Mouse (Mus musculus) myocyte (in vitro differentiated cells): ENCODE measurements at regions not wholly inside any gene's neighbourhood (a gene's known extent, or its start where the extent isn't known, plus 50 kb on each side); places are given as distances from the start of the nearest gene placed in this dataset.

Source experiments
- CEBPB ChIP-seq: IDR thresholded peaks from 2 replicates; pipeline ENCODE4 v1.6.1; 2011; ENCODE audit warnings: mild to moderate bottlenecking, moderate library complexity; ENCODE audit not compliant: poor library complexity, insufficient read depth, severe bottlenecking
- E2F4 ChIP-seq: IDR thresholded peaks from one replicate; pipeline ENCODE4 v1.6.1; 2011; ENCODE audit warnings: mild to moderate bottlenecking, control low read depth, moderate library complexity; ENCODE audit not compliant: insufficient read depth
- MAX ChIP-seq: IDR thresholded peaks from one replicate; pipeline ENCODE4 v1.6.1; 2011; ENCODE audit warnings: low read depth, mild to moderate bottlenecking, control low read depth
- MYOD1 ChIP-seq, 3 experiments: IDR thresholded peaks; one replicate each; pipeline ENCODE4 v1.6.1; 2011; ENCODE audit warnings: control low read depth in 2 of 3, low read depth in 2 of 3, mild to moderate bottlenecking in 2 of 3, moderate library complexity in 1 of 3; ENCODE audit not compliant: insufficient read length in 2 of 3, control insufficient read depth in 1 of 3
- MYOG ChIP-seq, 3 experiments: IDR thresholded peaks; one replicate each; pipeline ENCODE4 v1.6.1; 2011; ENCODE audit warnings: control low read depth in 2 of 3, low read depth in 2 of 3, mild to moderate bottlenecking in 2 of 3; ENCODE audit not compliant: insufficient read length in 2 of 3, control insufficient read depth in 1 of 3, insufficient read depth in 1 of 3
- POLR2A ChIP-seq: IDR thresholded peaks from one replicate; pipeline ENCODE4 v1.6.1; 2011; ENCODE audit warnings: low read depth, mild to moderate bottlenecking, control low read depth, moderate library complexity; ENCODE audit not compliant: insufficient read length
- POLR2AphosphoS2 ChIP-seq: IDR thresholded peaks from one replicate; pipeline ENCODE4 v1.6.1; 2011; ENCODE audit warnings: low read depth, control low read depth; ENCODE audit not compliant: insufficient read length
- REST ChIP-seq: IDR thresholded peaks from one replicate; pipeline ENCODE4 v1.6.1; 2011; ENCODE audit warnings: mild to moderate bottlenecking, control low read depth, moderate library complexity; ENCODE audit not compliant: insufficient read depth, insufficient read length
- SRF ChIP-seq: IDR thresholded peaks from one replicate; pipeline ENCODE4 v1.6.1; 2011; ENCODE audit warnings: low read depth; ENCODE audit not compliant: control insufficient read depth, insufficient read length
- TCF12 ChIP-seq: IDR thresholded peaks from one replicate; pipeline ENCODE4 v1.6.1; 2011; ENCODE audit warnings: mild to moderate bottlenecking, control low read depth; ENCODE audit not compliant: poor library complexity, insufficient read depth, severe bottlenecking
- TCF3 ChIP-seq: IDR thresholded peaks from one replicate; pipeline ENCODE4 v1.6.1; 2011; ENCODE audit warnings: low read depth, control low read depth; ENCODE audit not compliant: insufficient read length
- USF1 ChIP-seq: IDR thresholded peaks from one replicate; pipeline ENCODE4 v1.6.1; 2011; ENCODE audit warnings: low read depth, mild to moderate bottlenecking, control low read depth, moderate library complexity

GRCm38 (mm10) chr11:40434002-40434401 lies 261.0 kb downstream of the Mat2b start:
- no peak for TF ChIP-seq POLR2A
- TF ChIP-seq SRF = no peak
- no peak for TF ChIP-seq E2F4
- TF ChIP-seq TCF3 = no peak
- TF ChIP-seq REST = no peak
- no peak for TF ChIP-seq CEBPB
- no peak for TF ChIP-seq MYOG (IDR thresholded peaks at IDR 0.05; ENCODE audit: control insufficient read depth in 1 of 3, insufficient read depth in 1 of 3, insufficient read length in 2 of 3, low read depth in 2 of 3)
- no peak for TF ChIP-seq POLR2AphosphoS2
- TF ChIP-seq MAX = no peak
- TF ChIP-seq USF1 = no peak
- no peak for TF ChIP-seq TCF12
- TF ChIP-seq MYOD1 (IDR thresholded peaks at IDR 0.05; ENCODE audit: control insufficient read depth in 1 of 3, insufficient read length in 2 of 3, low read depth in 2 of 3) = no peak
